Mouse (Mus musculus) limb, embryonic 15.5 days (tissue): ENCODE measurements around the gene Ccdc85c. TPM values are rescaled to one million over a fixed set of nuclear protein-coding genes. Genes with fewer than 3 reads are reported as not detected.

ENCODE experiments used
- ATAC-seq: fragments of 200-750 bp; cut with Nextera tagmentation; 2 replicates; pipeline ENCODE4 v1.8.0; 2017; ENCODE audit warnings: low read depth, moderate TSS enrichment; ENCODE audit not compliant: insufficient number of reproducible peaks, low FRiP score, low TSS enrichment
- H3K27ac ChIP-seq: fragments of 300-500 bp; sonication (generic); 2 replicates; pipeline ENCODE4 v1.5.1; 2015; ENCODE audit warnings: moderate library complexity, mild to moderate bottlenecking, inconsistent platforms
- H3K27me3 ChIP-seq: fragments of 300-500 bp; sonication (generic); 2 replicates; pipeline ENCODE4 v1.6.1; 2015; ENCODE audit warnings: inconsistent platforms
- H3K36me3 ChIP-seq: fragments of 300-500 bp; sonication (generic); 2 replicates; pipeline ENCODE4 v1.6.1; 2015; ENCODE audit warnings: inconsistent platforms
- H3K4me1 ChIP-seq: fragments of 300-500 bp; sonication (generic); 2 replicates; pipeline ENCODE4 v1.6.1; 2015; ENCODE audit warnings: inconsistent platforms
- H3K4me2 ChIP-seq: fragments of 300-500 bp; sonication (generic); 2 replicates; pipeline ENCODE4 v1.6.1; 2015; ENCODE audit warnings: mild to moderate bottlenecking, inconsistent platforms
- H3K4me3 ChIP-seq: fragments of 300-500 bp; sonication (generic); 2 replicates; pipeline ENCODE4 v1.5.1; 2015; ENCODE audit warnings: mild to moderate bottlenecking, inconsistent platforms
- H3K9ac ChIP-seq: fragments of 300-500 bp; sonication (generic); 2 replicates; pipeline ENCODE4 v1.6.1; 2015; ENCODE audit warnings: inconsistent platforms
- H3K9me3 ChIP-seq: fragments of 300-500 bp; sonication (generic); 2 replicates; pipeline ENCODE4 v1.6.1; 2016; ENCODE audit warnings: inconsistent platforms
- WGBS: fragments of 180-500 bp; shearing (Covaris S2); methylation state at CpG from one replicate; pipeline ENCODE4 v1.1.7; 2015; 5-methylcytosine and 5-hydroxymethylcytosine counted together
- polyA plus RNA-seq: library from polyadenylated mRNA; unstranded; fragments of >200 nt; fragmentation: Nextera tagmentation; extraction: Ambion mirVana; gene quantifications from 2 replicates; pipeline ENCODE4 v1.2.1, GENCODE M21; 2015

Gene Ccdc85c
- polyA plus RNA-seq, 1 experiment from 2014 or later = 4.7 TPM

- ATAC-seq = peak; percentile 42; the same call in 1 of the 2 replicates
- H3K9ac ChIP-seq = no peak overlapping the region
- H3K36me3 ChIP-seq = no peaks in the 10 kb centered on the region
- 12% methylated on average over 9 of the region's 9 CpGs for WGBS
- peaks cover 20% of the 10 kb centered on the region for H3K4me1 ChIP-seq
- peak overlapping the region; percentile 19; the same call in 1 of the 2 replicates for H3K4me2 ChIP-seq
- H3K4me3 ChIP-seq = no peak overlapping the region
- 0 out of 2 replicates have a peak, but pooled peaks cover 3% of the 10 kb centered on the region for H3K27me3 ChIP-seq
- no peaks in the 10 kb centered on the region for H3K9me3 ChIP-seq
- H3K27ac ChIP-seq = no peak overlapping the region
Observed at GRCm38 (mm10) chr12:108292419-108292818, 17.2 kb upstream of the Ccdc85c start.

- no peaks in the 10 kb centered on the region for H3K9me3 ChIP-seq
- peaks cover 8% of the 10 kb centered on the region; the same call in 1 of the 2 replicates for H3K27me3 ChIP-seq
- no peaks in the 10 kb centered on the region for H3K36me3 ChIP-seq
- no peak overlapping the region for H3K4me2 ChIP-seq
- no peak for ATAC-seq
- H3K9ac ChIP-seq = no peak overlapping the region
- H3K4me3 ChIP-seq = no peak overlapping the region
- H3K4me1 ChIP-seq = peaks cover 15% of the 10 kb centered on the region
- 71% methylated on average over 19 of the region's 19 CpGs for WGBS
- H3K27ac ChIP-seq = no peak overlapping the region
Observed at GRCm38 (mm10) chr12:108288127-108288880, 13.1 kb upstream of the Ccdc85c start.

GRCm38 (mm10) chr12:108287011-108287410 lies 11.8 kb upstream of the Ccdc85c start:
- Histone ChIP-seq H3K4me1 (peaks cover 6% of the 10 kb centered on the region; the same call in 1 of the 2 replicates), H3K36me3 (no peaks in the 10 kb centered on the region), H3K9ac (no peak overlapping the region), H3K4me3 (no peak overlapping the region), H3K9me3 (no peaks in the 10 kb centered on the region), H3K4me2 (no peak overlapping the region), H3K27ac (no peak overlapping the region), H3K27me3 (peaks cover 8% of the 10 kb centered on the region; the same call in 1 of the 2 replicates)
- ATAC-seq = no peak
- WGBS = 96% methylated on average over 8 of the region's 8 CpGs

GRCm38 (mm10) chr12:108286381-108286780 lies 11.2 kb upstream of the Ccdc85c start:
- Histone ChIP-seq H3K27ac (no peak overlapping the region), H3K9me3 (no peaks in the 10 kb centered on the region)
- ATAC-seq = no peak

GRCm38 (mm10) chr12:108285225-108286011 lies 10.2 kb upstream of the Ccdc85c start:
- Histone ChIP-seq H3K4me2 (no peak overlapping the region), H3K9me3 (no peaks in the 10 kb centered on the region)
- 37% methylated on average over 11 of the region's 11 CpGs for WGBS

More at GRCm38 (mm10) chr12:108286381-108286780, 11.2 kb upstream of the Ccdc85c start:
- Histone ChIP-seq H3K4me3 (no peak overlapping the region), H3K36me3 (no peaks in the 10 kb centered on the region), H3K4me1 (0 out of 2 replicates have a peak, but pooled peaks cover 6% of the 10 kb centered on the region), H3K27me3 (peaks cover 4% of the 10 kb centered on the region; the same call in 1 of the 2 replicates), H3K9ac (no peak overlapping the region), H3K4me2 (no peak overlapping the region)
- WGBS = 75% methylated on average over 4 of the region's 4 CpGs

GRCm38 (mm10) chr12:108284455-108285224 lies 9.4 kb upstream of the Ccdc85c start:
- no peak for ATAC-seq
- Histone ChIP-seq H3K9ac (no peak overlapping the region), H3K4me3 (no peak overlapping the region), H3K4me1 (0 out of 2 replicates have a peak, but pooled peaks cover 6% of the 10 kb centered on the region), H3K27ac (no peak overlapping the region), H3K9me3 (no peaks in the 10 kb centered on the region), H3K27me3 (peaks cover 4% of the 10 kb centered on the region; the same call in 1 of the 2 replicates), H3K36me3 (no peaks in the 10 kb centered on the region), H3K4me2 (no peak overlapping the region)
- WGBS = 43% methylated on average over 14 of the region's 14 CpGs

More at GRCm38 (mm10) chr12:108285225-108286011, 10.2 kb upstream of the Ccdc85c start:
- no peak overlapping the region for H3K4me3 ChIP-seq
- 0 out of 2 replicates have a peak, but pooled peaks have one; percentile 25 for ATAC-seq
- H3K4me1 ChIP-seq = 0 out of 2 replicates have a peak, but pooled peaks cover 6% of the 10 kb centered on the region
- no peaks in the 10 kb centered on the region for H3K36me3 ChIP-seq
- peaks cover 4% of the 10 kb centered on the region; the same call in 1 of the 2 replicates for H3K27me3 ChIP-seq
- H3K9ac ChIP-seq = no peak overlapping the region
- H3K27ac ChIP-seq = no peak overlapping the region

GRCm38 (mm10) chr12:108278221-108278918 lies 3.1 kb upstream of the Ccdc85c start:
- WGBS = 38% methylated on average over 15 of the region's 15 CpGs
- Histone ChIP-seq H3K36me3 (no peaks in the 10 kb centered on the region), H3K4me1 (peaks cover 46% of the 10 kb centered on the region), H3K9ac (no peak overlapping the region), H3K9me3 (no peaks in the 10 kb centered on the region), H3K4me2 (no peak overlapping the region), H3K27ac (no peak overlapping the region), H3K4me3 (no peak overlapping the region), H3K27me3 (no peaks in the 10 kb centered on the region; the same call in 1 of the 2 replicates)
- no peak for ATAC-seq

GRCm38 (mm10) chr12:108277341-108277841 lies 2.2 kb upstream of the Ccdc85c start:
- Histone ChIP-seq H3K36me3 (no peaks in the 10 kb centered on the region), H3K4me2 (peak overlapping the region; percentile 7; the same call in 1 of the 2 replicates), H3K27ac (no peak overlapping the region), H3K4me1 (peaks cover 56% of the 10 kb centered on the region), H3K9me3 (no peaks in the 10 kb centered on the region), H3K9ac (no peak overlapping the region), H3K4me3 (no peak overlapping the region), H3K27me3 (no peaks in the 10 kb centered on the region; the same call in 1 of the 2 replicates)
- ATAC-seq = no peak
- 7% methylated on average over 12 of the region's 12 CpGs for WGBS

GRCm38 (mm10) chr12:108275920-108276822 lies 946 bp upstream of the Ccdc85c start:
- Histone ChIP-seq H3K9ac (peak overlapping the region; percentile 39), H3K4me2 (peak overlapping the region; percentile 92), H3K4me1 (peaks cover 68% of the 10 kb centered on the region), H3K9me3 (no peaks in the 10 kb centered on the region), H3K27me3 (no peaks in the 10 kb centered on the region; the same call in 1 of the 2 replicates), H3K27ac (peak overlapping the region; percentile 80), H3K36me3 (no peaks in the 10 kb centered on the region), H3K4me3 (peak overlapping the region; percentile 79)
- under 1% methylated on average over 44 of the region's 47 CpGs for WGBS
- ATAC-seq = no peak; the same call in 1 of the 2 replicates

GRCm38 (mm10) chr12:108275508-108275890 lies 274 bp upstream of the Ccdc85c start:
- H3K4me3 ChIP-seq = peak overlapping the region; percentile 79
- peak; percentile 97 for ATAC-seq
- H3K4me2 ChIP-seq = peak overlapping the region; percentile 92
- H3K9ac ChIP-seq = peak overlapping the region; percentile 39; the same call in 1 of the 2 replicates
- H3K27me3 ChIP-seq = no peaks in the 10 kb centered on the region; the same call in 1 of the 2 replicates
- H3K9me3 ChIP-seq = no peaks in the 10 kb centered on the region
- no peaks in the 10 kb centered on the region for H3K36me3 ChIP-seq
- 0% methylated on average over 35 of the region's 37 CpGs for WGBS
- H3K4me1 ChIP-seq = peaks cover 74% of the 10 kb centered on the region
- H3K27ac ChIP-seq = peak overlapping the region; percentile 80
